Comparison of ENCODE assay signal across 37 mouse cellular contexts in genomic region chr1:166669264-166669663, GRCm38 (mm10). TPM values are rescaled to one million over a fixed set of nuclear protein-coding genes. Genes with fewer than 3 reads are reported as not detected.
DNase-seq lines count a peak whose midpoint lies in the region; ATAC-seq and TF ChIP-seq lines count a peak whose summit lies in the region.
"Had no signal": no experiment of that assay in that cellular context is flagged by ENCODE, and none has a peak within 500 bp of the region (broad histone marks: within the 10 kb centered on the region; RNA-seq: fewer than 3 reads in every experiment).

No protein-coding gene starts in this region.

- DNase-seq in forebrain, postnatal 0 days: peak; percentile 8
- no peak for DNase-seq in forebrain, embryonic 10.5 days (ENCODE audit: extremely low spot score, low spot score)
- DNase-seq in hindbrain, postnatal 0 days (ENCODE audit: low spot score): no peak
- peak; percentile 19 for DNase-seq in midbrain, postnatal 0 days (ENCODE audit: low spot score)
- DNase-seq in midbrain, embryonic 11.5 days (ENCODE audit: low spot score, missing footprints): no peak
- no peak for DNase-seq in cerebellum, adult 18-20 months
- DNase-seq: adrenal gland, postnatal 10 days; adrenal gland, postnatal 36 days; B cell, adult 2 months; cerebellum, adult 11 months; cerebellum, adult 8-10 months; cerebellum, postnatal 10 days; cerebellum, postnatal 36 days; embryo, embryonic 11 days; gastrocnemius, postnatal 25 days; heart, adult 18-20 months; heart, postnatal 10 days; heart, postnatal 36 days had no signal

- H3K27me3 ChIP-seq in forebrain, postnatal 0 days (ENCODE audit: insufficient read depth, low read length): no peaks in the 10 kb centered on the region
- no peaks in the 10 kb centered on the region for H3K27me3 ChIP-seq in forebrain, embryonic 10.5 days (ENCODE audit: poor library complexity, severe bottlenecking)
- H3K27me3 ChIP-seq in hindbrain, postnatal 0 days (ENCODE audit: insufficient read depth, low read length): no peaks in the 10 kb centered on the region
- no peaks in the 10 kb centered on the region for H3K27me3 ChIP-seq in hindbrain, embryonic 16.5 days (replicated peaks; ENCODE audit: control insufficient read depth, insufficient read depth, low read length)
- no peaks in the 10 kb centered on the region for H3K27me3 ChIP-seq in midbrain, postnatal 0 days (ENCODE audit: insufficient read depth, low read length)
- no peaks in the 10 kb centered on the region for H3K27me3 ChIP-seq in midbrain, embryonic 11.5 days (ENCODE audit: control insufficient read depth, insufficient read depth, low read length)
- H3K27me3 ChIP-seq: CH12.LX; embryonic facial prominence, embryonic 13.5 days; heart, embryonic 12.5 days; heart, embryonic 15.5 days; Patski had no signal

- H3K4me2 ChIP-seq in forebrain, postnatal 0 days (ENCODE audit: low read depth): no peak overlapping the region
- no peak overlapping the region for H3K4me2 ChIP-seq in hindbrain, postnatal 0 days (ENCODE audit: low read depth, low read length)
- no peak overlapping the region for H3K4me2 ChIP-seq in hindbrain, embryonic 16.5 days (ENCODE audit: low read length)
- no peak overlapping the region for H3K4me2 ChIP-seq in midbrain, postnatal 0 days (ENCODE audit: low read depth, low read length, poor library complexity, severe bottlenecking)
- no peak overlapping the region for H3K4me2 ChIP-seq in midbrain, embryonic 11.5 days
- H3K4me2 ChIP-seq: embryonic facial prominence, embryonic 13.5 days; heart, embryonic 12.5 days; heart, embryonic 15.5 days; hindbrain, embryonic 14.5 days had no signal

- 72% methylated on average over 5 of the region's 5 CpGs for WGBS in forebrain, postnatal 0 days
- 92% methylated on average over 5 of the region's 5 CpGs for WGBS in forebrain, embryonic 10.5 days
- 78% methylated on average over 5 of the region's 5 CpGs for WGBS in hindbrain, postnatal 0 days
- 76% methylated on average over 5 of the region's 5 CpGs for WGBS in hindbrain, embryonic 16.5 days
- WGBS in midbrain, postnatal 0 days: 65% methylated on average over 5 of the region's 5 CpGs
- 93% methylated on average over 5 of the region's 5 CpGs for WGBS in midbrain, embryonic 11.5 days

- TF ChIP-seq CTCF in forebrain, postnatal 0 days (IDR thresholded peaks at IDR 0.05; ENCODE audit: low read depth): no peak
- TF ChIP-seq CTCF in hindbrain, postnatal 0 days (IDR thresholded peaks at IDR 0.05; ENCODE audit: low read depth): no peak
- TF ChIP-seq CTCF in midbrain, postnatal 0 days (IDR thresholded peaks at IDR 0.05): peak; percentile 44

- ATAC-seq in forebrain, postnatal 0 days: peak; percentile 65; the same call in 1 of the 2 replicates
- peak; percentile 53; the same call in 1 of the 2 replicates for ATAC-seq in hindbrain, postnatal 0 days
- ATAC-seq in hindbrain, embryonic 16.5 days: no peak
- no peak for ATAC-seq in midbrain, postnatal 0 days (ENCODE audit: low FRiP score)
- ATAC-seq in midbrain, embryonic 11.5 days (ENCODE audit: low FRiP score): no peak
- ATAC-seq: forebrain, embryonic 14.5 days; inflammation-experienced regulatory T-cells, adult 6 months; intestine, embryonic 16.5 days; Patski had no signal

- H3K9ac ChIP-seq in forebrain, postnatal 0 days: no peak overlapping the region
- H3K9ac ChIP-seq in hindbrain, postnatal 0 days (replicated peaks; ENCODE audit: low read length): no peak overlapping the region
- no peak overlapping the region for H3K9ac ChIP-seq in hindbrain, embryonic 16.5 days (ENCODE audit: low read depth, low read length)
- H3K9ac ChIP-seq in midbrain, postnatal 0 days (replicated peaks; ENCODE audit: low read length, poor library complexity, severe bottlenecking): no peak overlapping the region
- no peak overlapping the region for H3K9ac ChIP-seq in midbrain, embryonic 11.5 days (ENCODE audit: low read length)
- H3K9ac ChIP-seq: embryonic facial prominence, embryonic 13.5 days; heart, embryonic 12.5 days; heart, embryonic 15.5 days; hindbrain, embryonic 14.5 days had no signal

- no peaks in the 10 kb centered on the region for H3K36me3 ChIP-seq in forebrain, postnatal 0 days (ENCODE audit: insufficient read depth)
- no peaks in the 10 kb centered on the region for H3K36me3 ChIP-seq in forebrain, embryonic 10.5 days (replicated peaks)
- no peaks in the 10 kb centered on the region for H3K36me3 ChIP-seq in hindbrain, postnatal 0 days (ENCODE audit: insufficient read depth, low read length)
- no peaks in the 10 kb centered on the region for H3K36me3 ChIP-seq in hindbrain, embryonic 16.5 days (ENCODE audit: control insufficient read depth, insufficient read depth, low read length)
- H3K36me3 ChIP-seq in midbrain, postnatal 0 days (ENCODE audit: insufficient read depth, low read length): no peaks in the 10 kb centered on the region
- no peaks in the 10 kb centered on the region for H3K36me3 ChIP-seq in midbrain, embryonic 11.5 days (ENCODE audit: control insufficient read depth, insufficient read depth, low read length)
- H3K36me3 ChIP-seq: embryonic facial prominence, embryonic 10.5 days; embryonic facial prominence, embryonic 13.5 days; G1E; heart, embryonic 12.5 days; heart, embryonic 15.5 days; hindbrain, embryonic 10.5 days had no signal

- H3K27ac ChIP-seq in forebrain, postnatal 0 days (ENCODE audit: low read depth, low read length): no peak overlapping the region
- no peak overlapping the region for H3K27ac ChIP-seq in forebrain, embryonic 10.5 days
- H3K27ac ChIP-seq in hindbrain, postnatal 0 days: no peak overlapping the region
- H3K27ac ChIP-seq in hindbrain, embryonic 16.5 days (ENCODE audit: low read depth, low read length): no peak overlapping the region
- H3K27ac ChIP-seq in midbrain, postnatal 0 days (ENCODE audit: low read depth, low read length): no peak overlapping the region
- no peak overlapping the region for H3K27ac ChIP-seq in midbrain, embryonic 11.5 days (ENCODE audit: low read depth, low read length)
- H3K27ac ChIP-seq: embryonic facial prominence, embryonic 10.5 days; embryonic facial prominence, embryonic 13.5 days; heart, embryonic 15.5 days; hindbrain, embryonic 10.5 days; hindbrain, embryonic 14.5 days had no signal

- H3K4me1 ChIP-seq in forebrain, postnatal 0 days (ENCODE audit: insufficient read depth): no peaks in the 10 kb centered on the region
- H3K4me1 ChIP-seq in forebrain, embryonic 10.5 days: no peaks in the 10 kb centered on the region
- H3K4me1 ChIP-seq in hindbrain, postnatal 0 days (ENCODE audit: insufficient read depth, low read length): no peaks in the 10 kb centered on the region
- no peaks in the 10 kb centered on the region for H3K4me1 ChIP-seq in hindbrain, embryonic 16.5 days (ENCODE audit: control insufficient read depth, insufficient read depth, low read depth, low read length)
- no peaks in the 10 kb centered on the region for H3K4me1 ChIP-seq in midbrain, postnatal 0 days (ENCODE audit: insufficient read depth, low read length)
- H3K4me1 ChIP-seq in midbrain, embryonic 11.5 days (ENCODE audit: control insufficient read depth, insufficient read depth, low read length): no peaks in the 10 kb centered on the region
- H3K4me1 ChIP-seq: embryonic facial prominence, embryonic 10.5 days; embryonic facial prominence, embryonic 13.5 days; heart, embryonic 12.5 days; heart, embryonic 15.5 days; hindbrain, embryonic 10.5 days had no signal

- H3K9me3 ChIP-seq in forebrain, postnatal 0 days (ENCODE audit: low read length): no peaks in the 10 kb centered on the region
- no peaks in the 10 kb centered on the region for H3K9me3 ChIP-seq in forebrain, embryonic 10.5 days
- H3K9me3 ChIP-seq in hindbrain, postnatal 0 days (ENCODE audit: low read length): no peaks in the 10 kb centered on the region
- no peaks in the 10 kb centered on the region for H3K9me3 ChIP-seq in hindbrain, embryonic 16.5 days (ENCODE audit: control insufficient read depth, low read length)
- H3K9me3 ChIP-seq in midbrain, postnatal 0 days (ENCODE audit: low read length): no peaks in the 10 kb centered on the region
- H3K9me3 ChIP-seq in midbrain, embryonic 11.5 days (ENCODE audit: control insufficient read depth, low read length): no peaks in the 10 kb centered on the region
- H3K9me3 ChIP-seq: embryonic facial prominence, embryonic 10.5 days; embryonic facial prominence, embryonic 13.5 days; heart, embryonic 15.5 days; hindbrain, embryonic 10.5 days had no signal

- no peak overlapping the region for H3K4me3 ChIP-seq in forebrain, postnatal 0 days (ENCODE audit: low read depth, low read length)
- no peak overlapping the region for H3K4me3 ChIP-seq in forebrain, embryonic 10.5 days
- no peak overlapping the region for H3K4me3 ChIP-seq in hindbrain, postnatal 0 days (ENCODE audit: low read length)
- H3K4me3 ChIP-seq in hindbrain, embryonic 16.5 days (ENCODE audit: low read length): no peak overlapping the region
- no peak overlapping the region for H3K4me3 ChIP-seq in midbrain, postnatal 0 days (ENCODE audit: low read depth, low read length)
- H3K4me3 ChIP-seq in midbrain, embryonic 11.5 days (ENCODE audit: low read depth, low read length): no peak overlapping the region
- H3K4me3 ChIP-seq: embryonic facial prominence, embryonic 10.5 days; embryonic facial prominence, embryonic 13.5 days; erythroblast, embryonic 14.5 days; heart, embryonic 12.5 days; heart, embryonic 15.5 days; hindbrain, embryonic 10.5 days had no signal

RNA-seq across cellular contexts. Expression of gene Fmo9, which starts 12.4 kb away (rescaled TPM):
- not detected in 2 replicates for total RNA-seq in forebrain, postnatal 0 days (2014; rRNA removed)
- not detected in 2 replicates for polyA plus RNA-seq in forebrain, postnatal 0 days (2015; fragmentation: Nextera tagmentation; extraction: Ambion mirVana)
- polyA plus RNA-seq in forebrain, embryonic 10.5 days (2016; fragmentation: Nextera tagmentation; extraction: Ambion mirVana): not detected in 2 replicates
- 0.25 TPM in 1 of 2 replicates, not detected in the other for total RNA-seq in hindbrain, postnatal 0 days (2014; rRNA removed)
- polyA plus RNA-seq in hindbrain, postnatal 0 days (2015; fragmentation: Nextera tagmentation; extraction: Ambion mirVana): not detected in 2 replicates
- not detected in 2 replicates for polyA plus RNA-seq in hindbrain, embryonic 16.5 days (2015; fragmentation: Nextera tagmentation; extraction: Ambion mirVana)
- total RNA-seq in midbrain, postnatal 0 days (2014; rRNA removed): not detected in 2 replicates
- not detected in 2 replicates for polyA plus RNA-seq in midbrain, postnatal 0 days (2015; fragmentation: Nextera tagmentation; extraction: Ambion mirVana)
- polyA plus RNA-seq in midbrain, embryonic 11.5 days (2014; fragmentation: Nextera tagmentation; extraction: Ambion mirVana): not detected in 2 replicates
- total RNA-seq: adrenal gland, adult 18-20 months; adrenal gland, postnatal 10 days; adrenal gland, postnatal 36 days; CH12.LX; G1E; gastrocnemius, adult 8-10 months; gastrocnemius, postnatal 25 days; heart, adult 18-20 months; heart, postnatal 10 days; heart, postnatal 36 days had no signal
- polyA plus RNA-seq: cortical plate, adult 2 months; embryonic facial prominence, embryonic 10.5 days; embryonic facial prominence, embryonic 13.5 days; forebrain, embryonic 14.5 days; frontal cortex, adult 2 months; G1E; gonadal fat pad, adult 2 months; heart, embryonic 12.5 days; heart, embryonic 15.5 days; hindbrain, embryonic 10.5 days; hindbrain, embryonic 14.5 days; inflammation-experienced regulatory T-cells, adult 6 months; intestine, embryonic 16.5 days; Patski had no signal

RNA-seq across cellular contexts. Expression of gene Gm4847, which starts 21.8 kb away (rescaled TPM):
- not detected in 2 replicates for total RNA-seq in forebrain, postnatal 0 days (2014; rRNA removed)
- polyA plus RNA-seq in forebrain, postnatal 0 days (2015; fragmentation: Nextera tagmentation; extraction: Ambion mirVana): not detected in 2 replicates
- not detected in 2 replicates for polyA plus RNA-seq in forebrain, embryonic 10.5 days (2016; fragmentation: Nextera tagmentation; extraction: Ambion mirVana)
- not detected in 2 replicates for total RNA-seq in hindbrain, postnatal 0 days (2014; rRNA removed)
- polyA plus RNA-seq in hindbrain, postnatal 0 days (2015; fragmentation: Nextera tagmentation; extraction: Ambion mirVana): not detected in 2 replicates
- not detected in 2 replicates for polyA plus RNA-seq in hindbrain, embryonic 16.5 days (2015; fragmentation: Nextera tagmentation; extraction: Ambion mirVana)
- not detected in 2 replicates for total RNA-seq in midbrain, postnatal 0 days (2014; rRNA removed)
- not detected in 2 replicates for polyA plus RNA-seq in midbrain, postnatal 0 days (2015; fragmentation: Nextera tagmentation; extraction: Ambion mirVana)
- polyA plus RNA-seq in midbrain, embryonic 11.5 days (2014; fragmentation: Nextera tagmentation; extraction: Ambion mirVana): not detected in 2 replicates
- total RNA-seq: adrenal gland, adult 18-20 months; adrenal gland, postnatal 10 days; adrenal gland, postnatal 36 days; CH12.LX; G1E; gastrocnemius, adult 8-10 months; gastrocnemius, postnatal 25 days; heart, adult 18-20 months; heart, postnatal 10 days; heart, postnatal 36 days had no signal
- polyA plus RNA-seq: embryonic facial prominence, embryonic 10.5 days; embryonic facial prominence, embryonic 13.5 days; erythroblast, embryonic 14.5 days; forebrain, embryonic 14.5 days; frontal cortex, adult 2 months; G1E; gonadal fat pad, adult 2 months; heart, embryonic 12.5 days; heart, embryonic 15.5 days; hindbrain, embryonic 10.5 days; hindbrain, embryonic 14.5 days; inflammation-experienced regulatory T-cells, adult 6 months; intestine, embryonic 16.5 days; Patski had no signal

Comparison
In these comparisons a context has a peak if more than half of its experiments do, and no peak if none do; other contexts are left out.
1. ATAC-seq: peak in forebrain, postnatal 0 days (single experiment) and hindbrain, postnatal 0 days (single experiment); none in hindbrain, embryonic 16.5 days (single experiment), midbrain, postnatal 0 days (single experiment) and midbrain, embryonic 11.5 days (single experiment).
2. DNase-seq: peak in forebrain, postnatal 0 days (single experiment) and midbrain, postnatal 0 days (single experiment); none in forebrain, embryonic 10.5 days (single experiment), hindbrain, postnatal 0 days (single experiment), midbrain, embryonic 11.5 days (single experiment) and cerebellum, adult 18-20 months (0 of 2).